Mouse (Mus musculus): ENCODE measurements at regions not wholly inside any gene's neighbourhood (a gene's known extent, or its start where the extent isn't known, plus 50 kb on each side); places are given as distances from the start of the nearest gene placed in this dataset.

- no peak for DNase-seq
Observed at GRCm38 (mm10) chr3:101161941-101162531, 52.0 kb upstream of the Ptgfrn start.

- DNase-seq: no peak
Observed at GRCm38 (mm10) chr3:101161421-101161940, 51.4 kb upstream of the Ptgfrn start.

All from layer of hippocampus, adult 9-11 months (tissue).